Mouse (Mus musculus): ENCODE measurements around the gene Tmem54.

Tmem54 gene

DNA sequence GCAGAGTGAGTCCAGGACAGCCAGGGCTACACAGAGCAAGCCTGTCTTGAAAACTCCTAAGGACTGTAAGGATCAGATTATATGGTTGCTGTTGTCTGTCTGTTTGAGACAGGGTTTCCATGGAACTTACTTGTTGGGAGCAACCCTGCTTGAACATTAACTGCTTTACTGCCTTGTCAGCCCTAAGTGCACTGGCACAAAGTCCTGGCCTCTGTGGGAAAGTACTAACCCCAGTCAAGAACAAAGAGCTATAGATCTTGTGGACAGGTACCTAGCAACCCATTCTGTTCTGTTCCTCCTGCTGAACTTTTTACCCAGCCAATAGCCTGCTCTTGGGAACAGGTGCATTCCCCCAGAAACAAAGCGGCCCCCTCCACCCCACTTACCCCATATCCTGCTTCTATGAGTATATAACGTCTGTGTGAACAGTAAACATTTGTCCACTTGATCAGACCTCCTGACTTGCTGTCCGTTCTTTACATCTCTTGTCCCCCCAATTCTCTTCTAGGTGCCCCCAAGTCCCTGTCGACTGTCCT, 46.0 kb downstream of the Tmem54 start:
- DNase-seq (ENCODE audit: inconsistent ontology term), result no peak

DNA sequence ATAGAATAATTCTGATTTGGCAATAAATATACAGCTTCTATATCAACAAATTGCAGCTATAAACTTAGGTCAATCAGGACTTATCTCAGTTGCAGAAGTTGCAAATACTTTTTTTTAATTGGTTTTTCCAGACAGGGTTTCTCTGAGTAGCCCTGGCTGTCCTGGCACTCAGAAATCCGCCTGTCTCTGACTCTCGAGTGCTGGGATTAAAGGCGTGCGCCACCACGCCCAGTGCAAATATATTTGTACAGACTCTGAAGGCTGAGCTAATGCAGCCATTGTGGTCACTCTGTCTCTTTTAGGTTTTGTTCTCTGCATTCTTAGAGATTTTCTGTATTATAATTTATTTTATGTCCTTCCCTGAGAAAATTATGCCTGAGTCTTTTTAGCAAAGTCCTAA, 52.2 kb downstream of the Tmem54 start:
- DNase-seq (ENCODE audit: inconsistent ontology term), result no peak

DNA sequence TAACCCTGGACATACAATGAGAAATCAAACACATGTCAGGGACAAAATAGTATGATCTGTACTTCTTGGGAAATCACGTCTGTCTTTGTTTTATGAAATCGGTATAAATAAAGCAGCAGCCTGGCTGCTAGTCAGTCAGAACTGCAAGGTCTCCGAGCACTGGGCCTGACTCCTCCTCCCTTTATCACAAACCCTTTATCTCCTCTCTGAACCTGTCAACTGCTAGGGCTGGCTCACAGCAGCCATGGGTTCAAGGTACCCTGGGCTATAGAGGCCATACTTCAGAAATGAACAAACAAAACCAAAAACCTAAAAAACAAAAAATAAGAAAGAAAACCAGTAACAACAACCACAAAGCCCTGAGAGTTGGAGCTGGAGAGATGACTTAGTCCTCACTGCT, 53.2 kb downstream of the Tmem54 start:
- no peak for DNase-seq (ENCODE audit: inconsistent ontology term)

GRCm38 (mm10) chr4:129161076-129161475, 55.7 kb downstream of the Tmem54 start:
- no peak for DNase-seq (ENCODE audit: inconsistent ontology term)

Data from Muller cell, postnatal 12 days (primary cell).